Mouse (Mus musculus) urinary bladder, adult 18-20 months (tissue): Measurements from ENCODE around the gene Dkkl1.

Experiments used
- DNase-seq, 2 experiments: peaks; one replicate each; pipeline ENCODE4 v3.0.0; 2022; ENCODE audit warnings: low spot score in 2 of 2, mixed read lengths in 2 of 2

The Dkkl1 gene

GRCm38 (mm10) chr7:45229459-45230203, 17.7 kb upstream of the Dkkl1 start:
- DNase-seq: no peak

- no peak for DNase-seq
Observed at GRCm38 (mm10) chr7:45229046-45229445, 17.1 kb upstream of the Dkkl1 start.

- DNase-seq: no peak
Observed at GRCm38 (mm10) chr7:45228548-45228947, 16.6 kb upstream of the Dkkl1 start.

- DNase-seq: no peak
Observed at GRCm38 (mm10) chr7:45226421-45226820, 14.5 kb upstream of the Dkkl1 start.

GRCm38 (mm10) chr7:45224826-45225225, 12.9 kb upstream of the Dkkl1 start:
- no peak for DNase-seq

- DNase-seq: no peak
Observed at GRCm38 (mm10) chr7:45221680-45222079, 9.7 kb upstream of the Dkkl1 start.

GRCm38 (mm10) chr7:45216442-45217183, 4.7 kb upstream of the Dkkl1 start:
- DNase-seq: no peak

- no peak for DNase-seq
Observed at GRCm38 (mm10) chr7:45215673-45216441, 3.9 kb upstream of the Dkkl1 start, which contains the start of gene Tead2. Gene Tead2 (plus strand): TSS chr7:45215753.

- no peak for DNase-seq
Observed at GRCm38 (mm10) chr7:45213708-45214107, 1.8 kb upstream of the Dkkl1 start.

- no peak for DNase-seq
Observed at GRCm38 (mm10) chr7:45212356-45212755, 409 bp upstream of the Dkkl1 start.

- DNase-seq: no peak
Observed at GRCm38 (mm10) chr7:45211070-45211469, 877 bp downstream of the Dkkl1 start.

- DNase-seq: no peak
Observed at GRCm38 (mm10) chr7:45208260-45208659, 3.7 kb downstream of the Dkkl1 start.

- peak; percentile 39 to 75 for DNase-seq
Observed at GRCm38 (mm10) chr7:45204380-45205143, 7.4 kb downstream of the Dkkl1 start, which contains the start of gene Ccdc155. Gene Ccdc155 (minus strand): TSS chr7:45204892.

- DNase-seq: no peak
Observed at GRCm38 (mm10) chr7:45202654-45203053, 9.3 kb downstream of the Dkkl1 start.

GRCm38 (mm10) chr7:45198961-45199360, 13.0 kb downstream of the Dkkl1 start:
- no peak for DNase-seq

GRCm38 (mm10) chr7:45198435-45198834, 13.5 kb downstream of the Dkkl1 start:
- DNase-seq: peak; percentile 39 to 58

GRCm38 (mm10) chr7:45196994-45197393, 15.0 kb downstream of the Dkkl1 start:
- DNase-seq: no peak

GRCm38 (mm10) chr7:45196176-45196535, 15.8 kb downstream of the Dkkl1 start:
- no peak for DNase-seq

- no peak for DNase-seq
Observed at GRCm38 (mm10) chr7:45195341-45196175, 16.4 kb downstream of the Dkkl1 start.
